Mouse (Mus musculus) embryo, embryonic 11 days (tissue): ENCODE data around the gene Fndc3b.
A peak's percentile ranks its signal among the peaks of the same experiment; 100 is the strongest.

Experiments
- DNase-seq: peaks from one replicate; pipeline ENCODE4 v3.0.0-alpha.2; 2015

Fndc3b gene

DNA sequence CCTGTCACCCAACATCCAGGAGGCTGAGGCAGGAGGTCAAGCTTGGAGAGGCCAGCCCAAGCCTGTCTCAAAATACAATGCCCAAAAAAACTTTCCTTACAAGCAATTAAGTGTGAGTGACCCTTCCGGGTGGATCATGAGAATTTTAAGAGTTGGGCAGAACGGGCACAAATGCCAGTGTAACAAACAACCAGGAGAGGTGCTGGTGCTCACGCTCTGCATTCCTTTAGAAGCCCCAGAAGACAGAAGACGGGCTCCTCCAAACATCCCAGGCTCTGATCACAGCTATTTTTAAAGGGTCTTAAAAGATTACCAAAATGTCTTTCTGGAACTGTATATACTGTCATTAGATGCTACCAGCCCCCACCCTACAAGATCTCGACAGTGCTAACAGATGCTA lies 2.5 kb downstream of the Fndc3b start:
- DNase-seq = no peak

DNA sequence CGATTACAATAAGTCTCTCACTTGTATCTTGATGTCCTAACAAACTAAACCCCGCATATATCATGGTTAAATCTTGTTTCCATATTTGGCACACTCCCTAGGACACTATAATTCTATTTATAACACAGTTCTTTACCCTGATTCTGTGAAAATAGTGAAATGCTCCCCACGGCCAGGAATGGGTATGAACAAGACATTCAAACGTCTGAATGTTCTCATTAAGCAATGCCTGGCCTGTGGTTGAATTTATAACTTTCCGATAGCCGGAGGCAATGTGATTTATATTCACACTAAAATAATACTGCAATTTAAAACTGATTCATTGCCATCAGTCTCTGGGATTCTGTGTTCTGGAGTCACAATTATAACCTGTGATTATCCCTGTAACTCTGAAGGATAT lies 5.3 kb downstream of the Fndc3b start:
- DNase-seq = no peak

DNA sequence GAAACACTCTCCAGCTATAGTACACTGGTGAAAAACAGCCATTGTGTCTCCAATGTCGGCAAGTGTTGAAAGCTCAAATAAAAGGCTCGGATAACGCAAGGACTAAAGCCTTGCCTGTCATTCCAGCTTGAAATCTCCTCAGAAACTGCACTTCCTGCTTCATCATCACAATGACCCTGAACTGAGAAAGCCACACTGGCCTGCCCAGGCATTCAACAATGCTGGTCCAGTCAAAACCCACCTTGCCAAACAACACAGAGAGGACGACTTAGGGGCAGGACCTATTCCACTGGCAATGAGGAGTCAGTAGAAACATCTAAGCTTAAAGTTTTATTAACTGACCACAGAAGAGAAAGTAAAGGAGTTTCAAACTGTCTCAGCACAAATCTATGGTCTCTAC lies 6.1 kb downstream of the Fndc3b start:
- DNase-seq = no peak

- no peak for DNase-seq
Measured at GRCm38 (mm10) chr3:27704641-27705040, 6.5 kb downstream of the Fndc3b start.

DNA sequence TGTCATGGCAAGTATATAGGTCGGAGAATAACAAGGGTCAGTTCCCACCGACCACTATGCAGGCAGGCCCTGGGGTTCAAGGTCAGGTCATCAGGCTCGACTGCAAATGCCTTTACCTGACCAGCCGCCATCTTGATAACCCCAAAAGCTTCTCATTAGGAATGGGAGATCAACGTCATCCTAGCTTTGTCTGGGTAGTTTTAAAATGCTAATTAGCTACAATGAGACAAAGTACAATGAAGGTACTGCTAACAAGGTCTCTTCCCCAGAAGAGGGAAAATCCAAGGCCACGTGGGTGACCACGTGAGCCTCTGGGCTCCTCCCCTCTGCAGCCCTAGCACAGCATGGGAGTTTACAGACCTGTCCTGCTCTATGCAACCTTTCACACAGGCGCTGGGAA lies 7.6 kb downstream of the Fndc3b start:
- no peak for DNase-seq

GRCm38 (mm10) chr3:27703081-27703480 lies 8.0 kb downstream of the Fndc3b start:
- DNase-seq = no peak

DNA sequence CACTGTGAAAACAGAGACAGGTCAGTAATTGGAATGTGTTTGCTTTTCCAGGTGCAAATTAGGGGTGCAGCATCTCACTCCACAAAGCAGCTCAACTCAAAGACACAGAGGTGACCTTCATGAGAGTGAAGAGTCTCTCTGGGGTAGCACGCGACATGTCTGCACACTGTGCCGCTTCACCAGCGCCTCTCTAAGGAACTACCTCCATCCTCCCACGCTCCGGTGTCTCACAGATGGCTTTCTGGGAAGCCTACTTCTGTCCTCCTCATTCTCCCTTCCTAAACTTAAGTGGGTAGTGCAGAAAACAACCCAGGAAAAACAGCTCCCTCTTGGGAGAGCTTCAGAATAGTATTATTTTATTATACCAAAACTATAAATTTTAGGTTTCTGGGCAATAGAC lies 12.4 kb downstream of the Fndc3b start:
- no peak for DNase-seq

- DNase-seq = no peak
Measured at GRCm38 (mm10) chr3:27696449-27696797, 14.7 kb downstream of the Fndc3b start.

DNA sequence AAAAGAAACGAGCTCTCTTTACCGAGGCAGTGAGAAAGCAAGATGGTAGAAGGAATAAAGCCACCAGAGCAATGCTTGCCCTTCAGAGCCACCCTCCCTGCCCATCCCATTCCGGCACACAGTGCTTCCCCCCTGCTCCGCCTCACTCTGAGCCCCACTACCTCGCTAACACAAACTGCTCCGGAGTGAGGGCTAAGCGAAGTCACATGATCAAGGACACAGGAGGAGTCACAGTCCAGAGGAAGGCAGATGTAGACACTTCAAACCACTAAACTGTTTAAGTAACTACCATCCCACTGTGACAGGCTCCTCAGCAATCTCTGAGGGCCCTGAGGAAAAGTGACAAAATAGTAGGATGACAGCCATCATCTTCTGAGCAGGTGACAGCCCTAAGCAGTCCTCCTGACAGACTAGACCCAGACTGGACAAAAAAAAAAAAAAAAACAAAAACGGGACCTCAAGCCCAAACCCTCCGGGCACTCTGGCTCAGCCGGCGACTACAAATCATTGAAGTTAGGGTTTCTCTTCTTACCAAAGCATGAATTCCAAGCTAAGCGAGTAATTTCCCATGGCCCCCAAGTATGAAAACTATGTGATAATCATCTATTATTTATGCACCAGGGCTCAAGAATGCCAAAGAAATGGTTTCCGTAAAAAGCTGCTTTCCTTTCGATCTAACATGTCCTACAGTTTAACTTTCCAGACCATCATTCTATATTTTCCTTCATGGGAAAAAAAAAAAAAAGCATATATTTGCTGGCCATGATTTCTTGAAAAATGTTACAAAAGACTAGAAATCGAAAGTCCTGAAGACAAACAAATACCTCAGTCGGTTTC lies 15.3 kb downstream of the Fndc3b start:
- no peak for DNase-seq

GRCm38 (mm10) chr3:27694586-27694985 lies 16.5 kb downstream of the Fndc3b start:
- no peak for DNase-seq

DNA sequence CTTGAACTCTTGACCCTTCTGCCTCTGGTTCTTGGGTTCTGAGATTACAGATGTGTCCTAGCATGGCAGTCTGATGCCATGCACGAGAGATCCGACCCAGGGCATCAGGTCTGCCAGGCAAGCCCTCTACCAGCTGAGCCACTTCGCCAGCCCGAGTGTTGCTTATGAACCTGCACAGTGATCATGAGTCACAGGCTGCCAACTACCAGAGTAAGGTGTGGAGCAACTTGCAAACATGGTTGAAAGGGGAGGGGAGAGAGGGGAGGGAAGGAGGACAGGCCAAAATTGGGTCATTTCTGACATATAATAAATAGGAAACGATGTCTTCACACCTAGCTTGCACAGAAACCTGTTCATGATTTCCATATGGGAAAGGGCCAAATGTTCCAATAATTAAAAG lies 17.0 kb downstream of the Fndc3b start:
- DNase-seq = no peak

- DNase-seq = no peak
Measured at GRCm38 (mm10) chr3:27691486-27692160, 19.5 kb downstream of the Fndc3b start.

DNA sequence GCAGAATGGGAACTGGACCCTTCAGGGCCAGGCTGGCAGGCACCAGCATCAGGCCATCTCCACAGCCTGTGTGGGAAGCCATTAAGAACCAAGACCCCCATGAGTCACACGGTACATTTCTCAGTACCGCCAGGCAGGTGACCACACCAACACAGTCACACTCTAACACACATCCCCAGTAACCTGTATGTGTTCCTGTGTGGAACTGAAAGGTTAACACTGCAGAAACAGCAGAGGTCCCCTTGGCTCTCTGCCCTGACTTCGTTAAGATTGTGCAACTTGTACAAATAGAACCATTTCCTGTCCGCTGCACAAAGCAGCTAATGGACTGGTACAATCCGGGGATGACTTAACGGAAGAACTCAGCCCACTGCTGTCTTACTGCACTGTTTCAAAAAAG lies 21.1 kb downstream of the Fndc3b start:
- no peak for DNase-seq

DNA sequence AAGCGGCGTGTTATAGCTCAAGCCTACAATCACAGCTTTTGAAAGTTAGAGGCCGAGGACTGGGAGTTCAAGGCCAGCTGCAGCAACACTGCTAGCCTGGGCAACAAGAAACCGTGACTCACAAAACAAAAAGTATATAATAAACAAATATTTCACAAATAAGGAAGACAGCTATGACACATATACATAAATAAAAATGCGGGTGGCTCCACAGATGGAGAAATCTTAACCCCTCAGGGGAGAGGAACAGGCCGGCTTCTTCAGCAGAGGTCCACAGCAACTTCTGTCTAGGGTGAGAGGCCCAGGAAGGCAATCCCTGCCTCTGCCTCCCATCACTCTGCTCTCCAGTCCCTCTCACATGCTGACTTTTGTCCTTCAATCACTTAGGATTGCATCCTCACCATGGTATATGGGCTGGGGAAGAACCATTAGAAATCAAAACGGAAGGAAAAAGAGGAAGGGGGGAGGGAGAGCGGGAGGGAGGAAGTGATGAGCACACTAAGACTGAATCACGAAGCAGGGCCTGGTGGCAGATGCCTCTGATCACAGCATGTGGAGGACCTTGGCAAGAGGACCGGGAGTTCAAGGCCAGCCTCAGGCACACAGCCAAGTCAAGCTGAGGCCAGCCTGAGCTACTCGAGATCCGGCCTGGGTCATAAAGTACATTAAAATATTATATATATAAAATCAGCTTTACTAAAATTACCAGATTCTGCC lies 21.8 kb downstream of the Fndc3b start:
- no peak for DNase-seq

- DNase-seq = no peak
Measured at GRCm38 (mm10) chr3:27686732-27687491, 24.2 kb downstream of the Fndc3b start.

DNA sequence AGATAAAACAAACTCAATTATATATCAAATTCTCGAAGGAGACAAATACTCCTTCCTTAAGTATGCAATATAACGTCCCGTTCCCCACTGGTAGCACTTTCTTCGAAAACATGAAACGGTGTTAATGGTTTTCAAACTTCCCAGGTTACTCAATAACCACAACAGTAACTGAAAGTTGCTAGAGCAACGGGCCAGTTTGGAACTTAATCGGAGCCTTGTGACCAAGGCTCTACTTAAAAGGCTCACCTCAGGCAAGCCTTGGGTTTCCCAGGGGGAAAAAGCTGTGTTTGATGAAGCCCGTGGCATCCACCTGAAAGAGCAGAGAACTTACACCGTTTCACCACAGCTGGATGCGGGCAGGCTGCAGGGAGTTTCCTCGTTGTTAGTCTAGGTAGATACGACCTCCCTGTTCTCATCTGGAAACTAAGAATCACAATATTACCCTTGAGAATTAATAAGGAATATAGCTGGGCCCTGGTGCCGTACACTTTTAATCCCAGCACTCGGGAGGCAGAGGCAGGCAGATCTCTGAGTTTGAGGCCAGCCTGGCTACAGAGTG lies 25.4 kb downstream of the Fndc3b start:
- DNase-seq = no peak

DNA sequence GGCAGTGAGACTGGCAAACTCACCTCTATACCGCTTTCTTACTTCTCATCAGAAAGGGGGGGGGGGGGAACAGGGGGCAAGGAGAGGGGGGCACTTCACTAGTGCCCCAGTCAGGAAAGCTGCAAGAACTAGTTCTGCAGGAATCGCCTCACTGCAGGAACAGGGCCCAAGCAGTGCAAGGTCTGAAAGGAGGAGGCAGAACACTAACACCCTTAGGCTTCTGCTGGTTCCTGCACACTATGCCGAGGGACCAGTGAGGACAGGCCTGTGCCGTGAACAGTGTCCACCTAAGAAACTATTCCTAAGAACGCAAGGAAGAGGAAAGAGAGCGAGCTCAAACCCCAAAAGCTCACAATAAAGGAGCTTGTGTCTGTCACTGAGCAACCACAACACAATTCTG lies 26.0 kb downstream of the Fndc3b start:
- DNase-seq = no peak

DNA sequence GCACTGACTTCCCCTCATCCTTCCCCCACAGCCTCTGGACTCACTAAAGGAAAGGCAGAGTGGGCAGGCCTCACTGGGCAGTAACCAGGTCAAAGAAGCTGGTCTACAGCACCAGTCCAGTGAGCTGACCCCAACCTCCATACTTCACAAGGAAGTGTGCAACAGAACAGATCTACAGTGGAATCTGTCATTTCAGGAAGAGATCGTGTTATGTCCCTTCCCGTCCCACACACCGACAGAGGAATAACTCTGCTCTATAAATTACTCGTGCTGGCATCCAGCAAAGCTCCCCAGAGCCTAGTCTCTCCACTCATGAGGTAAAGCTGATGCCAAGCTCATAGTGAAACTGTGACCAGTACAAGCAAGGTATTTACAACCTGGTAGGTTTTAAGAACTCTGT lies 27.7 kb downstream of the Fndc3b start:
- DNase-seq = no peak

- DNase-seq = no peak
Measured at GRCm38 (mm10) chr3:27677574-27677973, 33.5 kb downstream of the Fndc3b start.

GRCm38 (mm10) chr3:27673660-27674059 lies 37.4 kb downstream of the Fndc3b start:
- no peak for DNase-seq

DNA sequence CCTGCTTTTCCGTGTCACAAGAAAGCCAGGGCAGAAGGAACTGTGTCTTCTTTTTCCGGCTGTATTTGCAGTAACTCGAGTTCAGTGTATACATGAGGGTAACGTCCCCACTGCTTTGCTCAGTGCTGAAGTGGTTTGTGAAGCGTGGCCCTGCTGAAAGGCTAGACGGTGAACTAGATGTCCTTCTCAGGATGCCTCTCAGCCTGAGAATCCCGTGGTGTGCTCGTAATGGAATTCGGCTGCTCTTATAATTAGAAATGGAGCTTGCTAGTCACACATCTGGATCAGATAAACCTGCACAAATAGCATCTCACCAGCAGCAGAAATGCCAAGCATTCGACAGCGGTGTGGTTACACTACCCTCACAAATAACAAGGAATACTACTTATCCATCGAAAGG lies 40.7 kb downstream of the Fndc3b start:
- peak; percentile 51 for DNase-seq

DNA sequence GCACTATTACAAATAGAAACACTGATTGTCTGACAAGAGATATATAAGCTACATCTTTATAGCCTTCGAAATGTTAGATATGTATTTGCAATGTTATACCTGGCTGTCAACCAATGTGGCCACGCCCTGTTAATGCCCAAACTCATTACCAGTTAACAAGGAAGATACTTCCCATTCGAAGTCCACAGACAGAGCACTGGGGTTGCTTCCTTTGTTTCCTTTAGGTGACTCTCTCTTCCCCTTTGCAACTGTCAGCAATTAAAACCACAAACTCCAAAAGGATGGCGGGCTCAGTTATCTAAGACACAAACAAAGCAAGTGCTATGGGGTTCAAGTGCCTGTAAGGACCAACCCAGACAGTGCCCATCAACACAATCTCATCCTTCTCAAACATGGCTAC lies 43.8 kb downstream of the Fndc3b start:
- DNase-seq = no peak

GRCm38 (mm10) chr3:27665338-27665737 lies 45.8 kb downstream of the Fndc3b start:
- no peak for DNase-seq
